Mouse (Mus musculus) kidney, postnatal 36 days (tissue): Measurements from ENCODE around the gene Gm8369.
"Not testable (repeated sequence)": the region's sequence is repeated elsewhere in the genome, so short reads cannot be mapped to it uniquely, and the experiment has no call there.

ENCODE experiments used
- DNase-seq, 2 experiments: peaks; one replicate each; pipeline ENCODE4 v3.0.0; 2021 to 2022; ENCODE audit warnings: mixed read lengths in 2 of 2

The Gm8369 gene

GRCm38 (mm10) chr19:11485746-11486145 is at the start of gene Gm8369:
Gene Gm8369 (plus strand): TSS chr19:11485938.
- no peak for DNase-seq

- no peak for DNase-seq
Observed at GRCm38 (mm10) chr19:11443338-11443737, 42.4 kb upstream of the Gm8369 start, which contains the start of gene Ms4a4b. Gene Ms4a4b (plus strand): TSS chr19:11443553.

GRCm38 (mm10) chr19:11443964-11444363 is 41.8 kb upstream of the Gm8369 start:
- no peak for DNase-seq

- DNase-seq: no peak
Observed at GRCm38 (mm10) chr19:11447238-11447637, 38.5 kb upstream of the Gm8369 start.

- not testable (repeated sequence) for DNase-seq
Observed at GRCm38 (mm10) chr19:11459041-11459440, 26.7 kb upstream of the Gm8369 start.

- not testable (repeated sequence) for DNase-seq
Observed at GRCm38 (mm10) chr19:11464795-11465194, 20.9 kb upstream of the Gm8369 start.

GRCm38 (mm10) chr19:11466471-11466870 is 19.3 kb upstream of the Gm8369 start:
- no peak for DNase-seq

- DNase-seq: not testable (repeated sequence)
Observed at GRCm38 (mm10) chr19:11468361-11468760, 17.4 kb upstream of the Gm8369 start.

GRCm38 (mm10) chr19:11469215-11469614 is 16.5 kb upstream of the Gm8369 start, which contains the start of gene Ms4a6c:
Gene Ms4a6c (plus strand): TSS chr19:11469366.
- not testable (repeated sequence) for DNase-seq

GRCm38 (mm10) chr19:11479714-11480113 is 6.0 kb upstream of the Gm8369 start:
- DNase-seq: no peak

GRCm38 (mm10) chr19:11482684-11483083 is 3.1 kb upstream of the Gm8369 start:
- no peak for DNase-seq

- DNase-seq: no peak
Observed at GRCm38 (mm10) chr19:11483941-11484340, 1.8 kb upstream of the Gm8369 start.

GRCm38 (mm10) chr19:11484388-11484787 is 1.4 kb upstream of the Gm8369 start:
- DNase-seq: no peak

GRCm38 (mm10) chr19:11485266-11485665 is 472 bp upstream of the Gm8369 start:
- no peak for DNase-seq

- DNase-seq: no peak
Observed at GRCm38 (mm10) chr19:11486599-11486998, 861 bp downstream of the Gm8369 start.

GRCm38 (mm10) chr19:11491406-11492189 is 5.9 kb downstream of the Gm8369 start:
- DNase-seq: no peak

GRCm38 (mm10) chr19:11492671-11493070 is 6.9 kb downstream of the Gm8369 start:
- no peak for DNase-seq

GRCm38 (mm10) chr19:11494519-11494918 is 8.8 kb downstream of the Gm8369 start:
- no peak for DNase-seq

- DNase-seq: no peak
Observed at GRCm38 (mm10) chr19:11496361-11496760, 10.6 kb downstream of the Gm8369 start.

GRCm38 (mm10) chr19:11497300-11497699 is 11.6 kb downstream of the Gm8369 start:
- not testable (repeated sequence) for DNase-seq

GRCm38 (mm10) chr19:11500796-11501195 is 15.1 kb downstream of the Gm8369 start:
- DNase-seq: no peak

- DNase-seq: no peak
Observed at GRCm38 (mm10) chr19:11501326-11501725, 15.6 kb downstream of the Gm8369 start.

GRCm38 (mm10) chr19:11504857-11505256 is 19.1 kb downstream of the Gm8369 start:
- no peak for DNase-seq

- DNase-seq: no peak
Observed at GRCm38 (mm10) chr19:11513458-11513857, 27.7 kb downstream of the Gm8369 start.

GRCm38 (mm10) chr19:11516246-11516645 is 30.5 kb downstream of the Gm8369 start, which contains the start of gene Ms4a6b:
Gene Ms4a6b (plus strand): TSS chr19:11516512.
- DNase-seq: no peak
